Mouse (Mus musculus) CH12.LX (cell line): ENCODE data around the gene Hnrnpll. TPM values are rescaled to one million over a fixed set of nuclear protein-coding genes. Genes with fewer than 3 reads are reported as not detected.

ENCODE experiments used
- DNase-seq: peaks from one replicate; pipeline ENCODE4 v3.0.0-alpha.2; 2013; ENCODE audit errors: extremely low read depth
- H3K27ac ChIP-seq: 2 replicates; pipeline ENCODE4 v1.5.1; 2012; ENCODE audit warnings: low read depth, mild to moderate bottlenecking, control low read depth, moderate library complexity; ENCODE audit not compliant: insufficient read depth
- H3K27me3 ChIP-seq: replicated peaks from 2 replicates; pipeline ENCODE3; 2012; ENCODE audit warnings: inconsistent platforms
- H3K36me3 ChIP-seq, 2 experiments: replicated peaks in 1 of 2; 2 replicates each; pipeline versions ENCODE3 to v1.6.1; 2012; ENCODE audit warnings: inconsistent platforms in 1 of 2, low read length in 1 of 2, mild to moderate bottlenecking in 1 of 2, mixed read lengths in 1 of 2, moderate library complexity in 1 of 2; ENCODE audit not compliant: control insufficient read depth in 1 of 2, insufficient read depth in 1 of 2
- H3K4me1 ChIP-seq, 2 experiments: 2 replicates each; pipeline ENCODE4 v1.6.1; 2012; ENCODE audit warnings: inconsistent platforms in 1 of 2, moderate library complexity in 1 of 2; ENCODE audit not compliant: insufficient read depth in 2 of 2, control insufficient read depth in 1 of 2
- H3K4me2 ChIP-seq: 2 replicates; pipeline ENCODE4 v1.6.1; 2012; ENCODE audit warnings: low read depth, mild to moderate bottlenecking, control low read depth; ENCODE audit not compliant: poor library complexity, insufficient read depth, severe bottlenecking
- H3K4me3 ChIP-seq, 3 experiments: fragments of 150-350 bp in 1 of 3; sonication (generic) in 1 of 3; replicated peaks in 1 of 3; 2 replicates each; pipeline versions ENCODE3 to v1.5.1; 2011 to 2012; ENCODE audit warnings: low read depth in 2 of 3, low read length in 2 of 3, mild to moderate bottlenecking in 2 of 3, moderate library complexity in 2 of 3, control low read depth in 1 of 3, improper control_type of control experiment in 1 of 3, inconsistent platforms in 1 of 3, mixed read lengths in 1 of 3; ENCODE audit not compliant: poor library complexity in 1 of 3
- H3K79me2 ChIP-seq: replicated peaks from 2 replicates; pipeline ENCODE4 v1.6.1; 2012; ENCODE audit warnings: mild to moderate bottlenecking, moderate library complexity; ENCODE audit not compliant: control insufficient read depth, poor library complexity, insufficient read depth, severe bottlenecking; ENCODE audit errors: extremely low read depth
- H3K9ac ChIP-seq: 2 replicates; pipeline ENCODE4 v1.6.1; 2012; ENCODE audit warnings: low read depth, mild to moderate bottlenecking, control low read depth, moderate library complexity; ENCODE audit not compliant: insufficient read depth
- H3K9me3 ChIP-seq: replicated peaks from 2 replicates; pipeline ENCODE3; 2012; ENCODE audit warnings: low read length, inconsistent platforms, mixed read lengths
- CHD1 ChIP-seq: IDR thresholded peaks from 2 replicates; pipeline ENCODE4 v1.6.1; 2012; ENCODE audit warnings: low read depth, low read length, improper control_type of control experiment, inconsistent platforms
- CHD2 ChIP-seq: IDR thresholded peaks from 2 replicates; pipeline ENCODE4 v1.6.1; 2011; ENCODE audit warnings: low read length, improper control_type of control experiment
- CTCF ChIP-seq, 2 experiments: IDR thresholded peaks in 1 of 2; conservative IDR thresholded peaks in 1 of 2; 2 replicates each; pipeline ENCODE4 v1.5.1; 2011 to 2012; ENCODE audit warnings: low read depth in 2 of 2, low read length in 2 of 2, improper control_type of control experiment in 1 of 2, inconsistent platforms in 1 of 2, mild to moderate bottlenecking in 1 of 2, moderate library complexity in 1 of 2
- ELF1 ChIP-seq: IDR thresholded peaks from 2 replicates; pipeline ENCODE4 v1.6.1; 2014; ENCODE audit warnings: low read depth, mild to moderate bottlenecking, inconsistent platforms, low read length, improper control_type of control experiment
- EP300 ChIP-seq: IDR thresholded peaks from 2 replicates; pipeline ENCODE4 v1.6.1; 2011; ENCODE audit warnings: low read length, improper control_type of control experiment
- GABPA ChIP-seq: IDR thresholded peaks from 2 replicates; pipeline ENCODE4 v1.6.1; 2012; ENCODE audit warnings: low read depth, low read length, improper control_type of control experiment, inconsistent platforms; ENCODE audit not compliant: insufficient replicate concordance
- JUND ChIP-seq: conservative IDR thresholded peaks from 2 replicates; pipeline ENCODE4 v1.6.1; 2011; ENCODE audit warnings: low read depth, low read length, improper control_type of control experiment
- MAX ChIP-seq: IDR thresholded peaks from 2 replicates; pipeline ENCODE4 v1.6.1; 2011; ENCODE audit warnings: low read length, improper control_type of control experiment
- MEF2A ChIP-seq: IDR thresholded peaks from 2 replicates; pipeline ENCODE4 v1.6.1; 2014; ENCODE audit warnings: low read depth, mild to moderate bottlenecking, inconsistent platforms, low read length, improper control_type of control experiment, borderline replicate concordance
- MXI1 ChIP-seq: IDR thresholded peaks from 2 replicates; pipeline ENCODE4 v1.6.1; 2011; ENCODE audit warnings: mild to moderate bottlenecking, low read depth, low read length, improper control_type of control experiment
- NRF1 ChIP-seq: IDR thresholded peaks from 2 replicates; pipeline ENCODE4 v1.6.1; 2014; ENCODE audit warnings: low read depth, mild to moderate bottlenecking, inconsistent platforms, low read length, improper control_type of control experiment, moderate library complexity
- POLR2A ChIP-seq: IDR thresholded peaks from 2 replicates; pipeline ENCODE4 v1.6.1; 2011; ENCODE audit warnings: low read depth, mild to moderate bottlenecking, improper control_type of control experiment, low read length
- RAD21 ChIP-seq: IDR thresholded peaks from 2 replicates; pipeline ENCODE4 v1.6.1; 2011; ENCODE audit warnings: low read depth, mild to moderate bottlenecking, low read length, improper control_type of control experiment, moderate library complexity
- RCOR1 ChIP-seq: conservative IDR thresholded peaks from 2 replicates; pipeline ENCODE4 v1.6.1; 2012; ENCODE audit warnings: low read depth, mild to moderate bottlenecking, inconsistent platforms, low read length, improper control_type of control experiment
- USF1 ChIP-seq: IDR thresholded peaks from 2 replicates; pipeline ENCODE4 v1.6.1; 2014; ENCODE audit warnings: low read depth, mild to moderate bottlenecking, inconsistent platforms, low read length, improper control_type of control experiment
- ZC3H11A ChIP-seq: IDR thresholded peaks from 2 replicates; pipeline ENCODE4 v1.6.1; 2012; ENCODE audit warnings: low read depth, mild to moderate bottlenecking, inconsistent platforms, low read length, improper control_type of control experiment
- dilution Hi-C: fragments of 300-500 bp; cut with MboI; formaldehyde crosslinking; loops from 2 replicates; pipeline ENCODE4 v1.14.3; 2020; ENCODE audit warnings: low sequenced_read_pairs; ENCODE audit not compliant: extremely low pct_unique_long_range_greater_than_20kb, extremely low pct_ligation_motif_present
- in situ Hi-C: fragments of 300-500 bp; cut with MboI; formaldehyde crosslinking; loops from 3 replicates; pipeline ENCODE4 v1.14.3; 2019; ENCODE audit warnings: low sequenced_read_pairs, low pct_ligation_motif_present, low pct_unique_long_range_greater_than_20kb, mixed read lengths
- polyA plus RNA-seq: library from polyadenylated mRNA; unstranded; fragments of >175 nt; gene quantifications from 2 replicates; pipeline ENCODE4 v1.2.1, GENCODE M21; 2012; ENCODE audit warnings: low read depth; ENCODE audit not compliant: insufficient read length
- total RNA-seq, 2 experiments: library from RNA; depleted of rRNA; stranded (reverse); fragments of 300-350 nt in 1 of 2; fragments of >200 nt in 1 of 2; gene quantifications; 2 replicates each; pipeline ENCODE4 v1.2.3; 2012 to 2014

The Hnrnpll gene
- total and polyA plus RNA-seq, 3 experiments: 14.4 to 24.1 (median 22.3) TPM

- Histone ChIP-seq H3K4me1 (no peaks in the 10 kb centered on the region), H3K36me3 (no peaks in the 10 kb centered on the region), H3K9ac (no peak overlapping the region), H3K4me3 (no peak overlapping the region), H3K4me2 (no peak overlapping the region), H3K27ac (no peak overlapping the region), H3K9me3 (no peaks in the 10 kb centered on the region), H3K79me2 (no peaks in the 10 kb centered on the region), H3K27me3 (no peaks in the 10 kb centered on the region)
- no peak for TF ChIP-seq EP300
- TF ChIP-seq CHD1: no peak
- no peak for TF ChIP-seq CHD2
- no peak for TF ChIP-seq GABPA
- TF ChIP-seq MAX: no peak
- no peak for TF ChIP-seq NRF1
- no peak for TF ChIP-seq JUND
- no peak for TF ChIP-seq MXI1
- TF ChIP-seq MEF2A: no peak
- no peak for TF ChIP-seq ZC3H11A
- no peak for TF ChIP-seq RCOR1
- dilution Hi-C loops (no loop called here), in situ Hi-C loops (no loop called here)
- no peak for DNase-seq
Observed at GRCm38 (mm10) chr17:80022090-80022489, 40.0 kb downstream of the Hnrnpll start.

GRCm38 (mm10) chr17:80020495-80020894 is 41.6 kb downstream of the Hnrnpll start:
- Histone ChIP-seq H3K4me3 (no peak overlapping the region), H3K27ac (no peak overlapping the region), H3K9me3 (no peaks in the 10 kb centered on the region), H3K79me2 (no peaks in the 10 kb centered on the region), H3K4me1 (no peaks in the 10 kb centered on the region), H3K4me2 (no peak overlapping the region), H3K27me3 (no peaks in the 10 kb centered on the region), H3K36me3 (no peaks in the 10 kb centered on the region), H3K9ac (no peak overlapping the region)
- dilution Hi-C loops: no loop called here
- TF ChIP-seq CHD2: no peak
- TF ChIP-seq POLR2A: no peak
- no peak for TF ChIP-seq MEF2A
- no peak for TF ChIP-seq ELF1
- TF ChIP-seq CTCF (conservative IDR thresholded peaks at IDR 0.05 in 1 of 2, IDR thresholded peaks at IDR 0.05 in 1 of 2; ENCODE audit: low read depth in 2 of 2, low read length in 2 of 2): peak in 1 of 2 experiments; percentile 48; a peak in 2 of 4 replicates
- no peak for TF ChIP-seq USF1
- TF ChIP-seq RAD21: peak; percentile 22
- in situ Hi-C loops: no loop called here
- DNase-seq: no peak
